Mouse (Mus musculus): ENCODE measurements at regions not wholly inside any gene's neighbourhood (a gene's known extent, or its start where the extent isn't known, plus 50 kb on each side); places are given as distances from the start of the nearest gene placed in this dataset.
"Not testable (repeated sequence)": the region's sequence is repeated elsewhere in the genome, so short reads cannot be mapped to it uniquely, and the experiment has no call there.

DNA sequence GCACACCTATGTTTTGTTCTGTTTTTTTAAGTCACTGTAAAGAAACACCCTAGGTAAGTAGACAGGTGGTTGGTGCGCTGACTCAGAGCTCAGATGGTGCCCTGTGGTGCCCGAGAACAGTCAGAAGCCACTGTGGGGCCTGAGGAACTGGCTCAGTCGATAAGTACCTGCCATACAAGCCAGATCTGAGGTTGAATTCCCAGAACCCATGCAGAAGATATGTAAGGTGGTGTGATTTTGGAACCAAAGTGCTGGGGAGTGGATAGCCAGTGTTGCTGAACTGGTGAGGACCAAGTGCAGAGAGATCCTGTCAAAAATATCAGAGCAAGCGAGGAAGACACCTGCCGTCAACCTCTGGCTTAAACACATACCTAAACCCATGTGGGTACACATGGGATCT lies 65.4 kb downstream of the Chst1 start:
- no peak for DNase-seq

DNA sequence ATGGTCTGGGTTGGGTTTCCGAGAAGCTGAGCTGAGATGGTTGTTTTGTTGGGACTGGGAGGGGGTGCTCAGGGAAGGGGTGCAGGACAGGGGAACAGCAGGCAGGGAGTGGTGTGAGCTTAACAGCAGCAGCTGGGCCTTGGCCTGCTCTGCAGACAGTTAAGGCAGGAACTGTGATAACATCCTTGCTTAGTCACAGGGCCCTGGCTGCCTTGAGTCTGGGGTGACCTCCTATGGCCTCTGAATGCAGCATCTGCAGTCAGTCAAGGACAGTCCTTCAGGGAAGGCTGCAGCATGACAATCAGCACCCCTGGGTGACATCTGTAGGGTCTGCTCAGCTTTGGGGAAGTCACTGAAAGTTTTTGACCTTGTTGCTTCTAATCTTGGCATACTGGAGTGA lies 67.7 kb downstream of the Chst1 start:
- peak; percentile 49 to 73 for DNase-seq

DNA sequence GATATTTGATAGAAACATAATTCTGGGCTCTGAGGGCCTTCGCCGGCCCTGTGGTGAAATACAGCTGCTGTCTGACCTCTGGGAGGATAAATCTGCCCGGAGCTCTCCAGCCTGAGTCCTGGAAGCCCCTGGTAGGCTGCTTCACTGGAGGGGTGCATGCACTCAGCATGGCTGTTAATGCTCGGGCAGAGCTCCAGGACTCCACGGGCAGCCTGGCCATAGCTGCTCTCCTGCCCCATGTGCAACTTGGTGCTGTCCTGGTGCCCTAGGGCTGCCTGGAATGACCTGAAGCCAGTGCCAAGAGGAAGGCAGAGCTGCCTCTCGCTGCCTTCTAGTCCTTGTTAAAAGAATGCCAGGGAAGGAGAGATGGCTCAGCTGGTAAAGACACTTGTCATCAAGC lies 68.2 kb downstream of the Chst1 start:
- DNase-seq = peak; percentile 28 to 33

DNA sequence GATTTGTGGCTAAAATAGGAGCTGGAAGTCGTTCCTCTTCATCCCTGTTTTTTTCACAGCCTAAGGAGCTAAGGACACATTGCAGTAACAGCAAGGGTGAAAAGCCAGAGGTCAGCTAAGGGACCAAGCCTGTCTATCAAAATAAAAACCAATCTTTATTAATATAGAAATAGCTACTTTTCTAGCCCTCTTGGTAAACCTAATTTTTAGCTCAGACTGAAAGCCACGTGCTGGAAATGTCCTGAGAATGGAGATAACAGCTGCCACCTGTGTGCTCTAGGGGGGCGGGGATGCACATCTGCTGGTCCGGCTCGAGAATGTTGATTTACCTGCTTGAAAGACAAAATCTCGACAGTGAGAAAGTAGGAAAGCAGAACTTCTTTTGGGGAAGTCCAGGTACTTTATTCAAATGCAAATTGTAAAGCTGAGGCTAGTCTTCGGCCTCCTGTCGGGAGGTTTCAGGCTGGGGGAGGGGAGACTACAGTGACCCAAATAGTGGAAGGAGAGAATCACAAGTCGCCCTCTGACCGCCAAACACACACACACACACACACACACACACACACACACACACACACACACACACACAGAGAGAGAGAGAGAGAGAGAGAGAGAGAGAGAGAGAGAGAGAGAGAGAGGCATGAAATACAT lies 70.0 kb downstream of the Chst1 start:
- not testable (repeated sequence) for DNase-seq

DNA sequence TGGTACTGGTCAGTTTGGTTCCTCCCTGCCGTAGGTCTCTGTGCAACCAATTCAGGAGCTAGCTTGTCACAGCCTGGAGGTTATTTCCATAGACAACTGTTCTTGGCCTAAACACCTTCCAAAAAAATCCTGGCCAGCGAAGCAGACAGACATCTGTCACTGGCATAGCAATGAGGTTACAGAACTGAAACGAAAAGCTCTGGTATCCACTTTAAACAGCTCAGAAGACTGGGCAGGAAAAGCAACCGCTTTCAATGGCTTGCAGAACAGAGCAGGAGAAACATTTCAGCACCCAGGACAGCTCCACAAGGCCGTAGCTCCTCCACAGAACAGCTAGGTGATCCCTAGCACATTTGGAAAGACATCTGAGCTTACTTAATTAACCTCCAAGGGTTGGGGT lies 72.1 kb downstream of the Chst1 start:
- DNase-seq = peak in 1 of 2 experiments; percentile 65

DNA sequence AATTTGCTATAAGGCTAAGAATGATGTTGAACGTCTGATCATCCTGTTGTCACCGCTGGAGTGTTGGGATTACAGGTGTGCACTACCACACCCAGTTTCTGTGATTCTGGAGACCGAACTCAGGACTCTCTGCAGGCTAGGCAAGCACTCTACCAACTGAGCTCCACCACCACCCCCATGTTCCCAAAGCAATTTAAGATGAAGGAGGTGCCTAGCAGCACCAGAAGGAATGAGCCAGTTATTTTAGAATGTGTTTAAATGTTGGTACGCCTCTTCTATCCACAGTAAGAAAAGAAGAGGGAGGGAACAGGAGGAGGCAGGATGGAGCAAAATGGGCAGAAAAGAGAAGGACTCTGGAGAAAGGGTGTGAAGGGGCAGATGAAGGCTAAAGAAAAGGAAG lies 72.6 kb downstream of the Chst1 start:
- DNase-seq = no peak

DNA sequence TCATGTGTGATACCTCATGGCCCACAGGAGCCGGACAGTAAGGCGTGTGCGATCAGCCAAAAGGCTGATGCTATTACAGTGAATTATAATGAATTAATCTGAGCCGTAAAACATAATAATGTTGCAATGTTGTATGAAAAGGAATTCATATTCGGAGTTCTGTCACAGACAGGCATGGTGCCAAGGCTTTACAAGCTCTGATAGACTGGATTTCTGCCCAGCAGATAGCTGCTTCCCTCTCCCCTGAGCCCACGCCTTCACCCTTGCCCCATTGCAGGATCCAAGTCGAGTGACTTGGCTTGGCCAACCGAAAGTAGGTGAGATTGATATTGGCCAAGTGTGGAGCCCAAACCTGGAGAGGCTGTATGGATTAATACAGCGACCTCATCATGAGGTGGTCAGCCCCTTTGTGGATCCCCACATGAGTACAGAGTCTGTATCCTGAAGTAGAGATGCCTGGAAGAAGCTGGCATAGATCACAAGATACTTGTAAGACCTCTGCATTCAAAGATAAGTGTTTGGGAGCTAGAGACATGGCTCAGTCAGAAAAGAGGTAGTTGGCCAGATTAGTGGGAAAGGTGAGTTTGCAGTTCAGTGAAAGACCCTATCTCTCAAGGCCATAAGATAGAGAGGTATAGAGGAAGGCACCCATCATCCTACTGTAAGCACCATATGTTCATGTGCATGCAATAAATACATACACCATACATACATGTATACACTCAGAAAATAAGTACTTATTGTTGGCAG lies 73.7 kb downstream of the Chst1 start:
- no peak for DNase-seq

DNA sequence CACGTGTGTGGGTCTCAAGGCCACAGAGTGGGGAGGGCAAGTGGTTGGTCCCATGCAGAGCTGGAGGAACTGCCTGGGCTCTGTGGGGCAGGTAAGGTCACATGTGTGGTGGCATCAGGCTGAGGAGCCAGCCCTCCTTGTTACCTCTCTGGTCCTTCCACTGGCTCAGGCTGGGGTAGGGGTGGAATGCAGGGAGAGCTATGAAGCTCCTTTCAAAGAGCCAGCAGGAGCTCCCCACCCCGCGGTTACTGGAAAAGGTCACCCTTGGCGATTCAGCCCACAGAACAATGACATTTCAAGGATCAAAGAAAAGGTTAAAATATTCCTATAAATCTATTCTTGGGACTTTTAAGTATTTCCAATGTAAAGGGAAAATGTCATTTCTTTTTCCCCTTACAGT lies 74.4 kb downstream of the Chst1 start:
- no peak for DNase-seq

DNA sequence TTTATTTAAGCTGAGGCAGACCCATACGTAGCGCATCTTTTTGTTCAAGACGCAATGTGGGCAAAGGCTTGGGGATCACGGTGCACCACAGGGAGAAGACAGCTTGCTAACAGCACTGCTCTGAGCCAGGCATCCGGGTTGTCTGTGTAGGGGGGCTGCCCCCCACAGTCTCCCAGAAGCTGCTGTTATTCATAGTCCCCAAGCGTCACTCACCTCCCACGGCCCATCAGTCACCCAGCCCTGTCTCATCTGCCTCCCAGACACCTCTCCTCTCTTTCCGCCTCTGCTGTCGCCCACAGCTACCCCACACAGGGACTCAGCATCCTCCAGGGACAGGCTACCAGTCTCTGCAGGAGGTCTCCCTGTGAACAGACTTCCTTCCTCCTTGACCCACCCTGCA lies 75.7 kb downstream of the Chst1 start:
- DNase-seq = no peak

DNA sequence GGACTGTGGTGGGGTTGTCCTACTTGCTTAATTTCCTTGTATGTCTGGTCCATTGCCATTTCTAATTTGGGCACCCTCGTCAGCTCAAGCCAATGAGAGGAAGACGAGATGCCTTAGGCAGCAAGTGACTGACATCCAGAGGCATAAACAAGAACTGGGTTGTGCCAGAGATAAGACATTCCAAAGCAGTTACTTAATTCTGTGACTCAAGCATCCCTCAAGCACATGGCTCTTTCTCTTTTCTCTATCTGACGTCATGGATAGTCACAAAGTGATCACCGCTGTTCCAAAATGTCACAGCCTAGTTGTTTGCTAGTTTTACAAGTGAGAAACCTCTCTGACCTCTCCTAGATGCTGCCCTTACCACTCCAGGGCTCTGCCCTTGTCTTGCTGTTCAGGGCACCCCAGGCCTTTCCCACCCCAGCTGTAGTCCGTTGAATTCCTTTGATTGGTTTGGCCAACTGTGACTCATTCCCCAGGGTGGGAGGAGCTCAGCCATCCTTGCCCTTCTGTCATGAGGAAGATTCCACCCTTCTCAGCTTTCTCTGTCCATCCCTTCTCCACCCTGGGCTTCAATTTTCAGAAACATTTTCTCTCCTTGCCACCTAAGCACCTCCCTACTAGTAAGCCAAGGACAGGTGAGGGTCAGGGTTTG lies 78.9 kb downstream of the Chst1 start:
- no peak for DNase-seq

DNA sequence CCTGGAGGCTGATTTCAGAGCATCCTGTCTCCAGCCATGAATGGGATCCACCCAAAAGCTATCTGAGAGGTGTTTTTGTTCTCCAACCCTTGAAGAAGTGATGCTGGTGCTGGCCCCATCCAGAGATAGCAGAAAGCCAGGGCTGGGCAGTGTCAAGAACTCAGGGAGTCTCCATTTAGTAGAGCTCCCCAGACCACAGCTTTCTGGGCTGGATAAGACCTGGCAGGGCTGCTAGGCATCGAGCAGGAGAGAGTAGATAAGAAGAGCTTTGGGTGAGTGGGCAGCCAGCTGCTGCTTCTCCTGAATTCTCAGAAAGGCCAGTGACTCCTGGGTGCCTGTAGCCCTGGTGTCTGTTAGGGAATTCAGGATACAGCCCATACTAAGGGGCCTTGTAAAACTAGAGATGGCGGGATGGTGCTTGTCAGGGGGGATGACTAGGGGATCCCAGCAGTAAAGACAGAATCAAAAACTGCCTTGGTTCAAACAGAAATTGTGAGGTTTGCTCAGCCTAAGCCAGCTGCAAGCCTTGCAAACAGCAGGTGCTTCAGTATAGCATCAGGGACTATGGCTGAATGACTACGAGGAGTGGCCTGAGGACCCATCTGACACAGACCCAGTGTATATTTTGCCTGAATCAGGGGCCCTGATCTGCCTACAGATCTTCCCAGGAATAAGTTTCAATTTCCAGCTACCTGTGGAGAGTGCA lies 79.6 kb downstream of the Chst1 start:
- no peak for DNase-seq

DNA sequence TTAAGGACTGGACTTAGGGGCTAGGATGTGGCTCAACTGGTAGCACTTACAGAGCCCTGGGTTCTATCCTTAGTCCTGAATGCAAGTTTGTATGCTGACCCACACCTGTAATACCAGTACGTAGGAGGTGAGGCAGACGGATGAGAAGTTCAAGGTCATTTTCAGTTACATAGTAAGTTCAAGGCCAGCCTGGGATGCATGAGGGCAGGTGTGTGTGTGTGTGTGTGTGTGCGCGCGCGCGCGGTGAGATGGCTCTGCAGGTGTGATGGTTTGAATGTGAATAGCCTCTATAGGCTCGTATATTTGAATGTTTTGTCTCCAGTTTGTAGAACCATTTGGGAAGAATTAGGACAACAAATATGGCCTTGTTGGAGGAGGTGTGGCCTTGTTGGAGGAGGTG lies 82.7 kb downstream of the Chst1 start:
- no peak for DNase-seq

DNA sequence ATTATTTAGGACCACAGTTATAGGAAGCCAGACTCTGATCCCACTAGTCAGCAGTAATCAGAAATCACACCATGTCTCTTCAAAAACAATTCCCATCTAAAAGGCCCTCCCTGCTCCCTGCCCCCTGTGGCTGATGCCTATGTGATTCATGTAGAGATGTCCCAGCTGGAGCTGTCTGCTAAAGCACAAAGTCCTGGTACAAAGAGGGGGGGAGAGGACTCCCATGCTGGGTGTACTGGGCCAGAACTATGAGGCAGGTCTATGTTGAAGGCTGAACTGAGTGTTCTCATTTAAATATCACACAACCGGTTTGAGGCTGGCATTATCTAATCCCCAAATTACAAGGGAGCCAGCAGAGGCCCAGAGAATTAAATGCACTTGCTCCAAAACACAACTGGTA lies 88.2 kb downstream of the Chst1 start:
- no peak for DNase-seq

DNA sequence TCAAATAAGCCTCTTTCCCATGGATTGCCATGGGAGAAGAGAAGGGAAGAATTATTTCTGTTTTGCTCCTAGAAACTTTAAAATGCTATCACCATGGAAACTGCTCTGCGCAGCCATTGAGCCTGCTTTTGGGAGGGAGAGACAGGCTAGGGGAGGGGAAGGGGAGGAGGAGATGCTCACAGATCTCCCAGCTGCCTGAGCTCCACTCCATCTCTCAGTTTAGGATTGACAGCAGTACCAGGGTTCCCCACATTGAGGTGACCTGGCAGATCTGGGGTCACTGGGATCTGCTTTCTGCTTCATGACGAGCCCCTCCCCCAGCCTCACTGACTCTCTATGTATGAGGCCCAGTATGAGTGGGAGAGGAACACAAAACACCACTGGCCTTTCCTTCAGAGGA lies 89.7 kb downstream of the Chst1 start:
- no peak for DNase-seq

DNA sequence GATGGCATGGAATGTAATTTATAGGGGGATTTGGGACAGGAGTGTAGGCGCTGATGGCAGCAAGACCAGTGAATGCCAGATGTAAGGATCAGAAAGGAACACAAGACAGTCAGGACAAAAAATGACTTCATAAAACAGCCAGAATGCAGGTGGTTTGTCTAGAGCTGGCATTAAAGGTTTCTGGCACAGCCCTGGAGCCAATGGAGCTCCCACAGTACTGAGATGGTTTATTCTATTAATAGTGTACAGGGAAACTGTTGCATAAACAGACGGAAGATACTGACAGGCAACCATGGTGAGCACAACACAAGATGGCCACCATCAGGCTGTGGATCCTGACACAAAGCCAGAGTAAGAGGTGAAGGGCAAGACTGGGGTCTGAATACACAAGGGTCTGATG lies 90.8 kb downstream of the Chst1 start:
- DNase-seq = no peak

DNA sequence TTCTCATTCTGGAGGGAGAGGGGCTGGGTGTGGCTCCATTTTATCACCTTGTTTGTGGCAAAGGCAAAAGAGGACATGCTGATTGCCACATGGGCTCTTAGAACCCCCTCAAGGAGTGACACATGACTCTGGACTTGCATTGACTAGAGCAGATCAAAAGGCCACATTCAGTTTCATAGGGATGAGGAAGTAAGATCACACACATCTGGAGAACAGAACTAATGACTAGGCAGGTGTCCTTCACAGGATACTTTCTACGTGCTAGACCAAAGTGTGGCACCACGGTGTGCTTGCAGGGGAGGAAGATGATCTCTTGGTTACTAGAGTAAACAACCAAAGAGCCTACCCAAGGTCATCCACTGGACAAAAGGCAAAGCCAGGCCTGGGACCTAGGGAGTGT lies 91.9 kb downstream of the Chst1 start:
- DNase-seq = no peak

DNA sequence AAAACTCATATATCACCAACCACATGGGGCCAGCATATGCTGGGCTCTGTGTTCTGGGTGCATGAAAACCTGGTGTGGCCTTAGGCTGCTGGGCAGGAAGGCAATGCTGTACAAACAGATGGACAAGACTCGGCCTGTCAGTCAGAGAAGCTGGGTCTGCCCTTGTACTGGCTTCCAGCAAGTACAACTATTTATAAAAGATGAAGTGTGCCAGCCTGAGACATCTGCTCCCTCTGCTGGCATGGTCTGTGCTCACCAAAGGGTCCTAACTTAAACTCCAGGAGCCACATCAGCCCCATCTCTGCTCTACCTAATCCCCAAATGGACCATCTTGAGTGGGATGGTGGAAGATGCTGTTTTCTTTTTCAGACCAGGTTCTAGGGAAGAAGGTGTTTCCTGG lies 93.1 kb downstream of the Chst1 start:
- peak; percentile 20 to 23 for DNase-seq

DNA sequence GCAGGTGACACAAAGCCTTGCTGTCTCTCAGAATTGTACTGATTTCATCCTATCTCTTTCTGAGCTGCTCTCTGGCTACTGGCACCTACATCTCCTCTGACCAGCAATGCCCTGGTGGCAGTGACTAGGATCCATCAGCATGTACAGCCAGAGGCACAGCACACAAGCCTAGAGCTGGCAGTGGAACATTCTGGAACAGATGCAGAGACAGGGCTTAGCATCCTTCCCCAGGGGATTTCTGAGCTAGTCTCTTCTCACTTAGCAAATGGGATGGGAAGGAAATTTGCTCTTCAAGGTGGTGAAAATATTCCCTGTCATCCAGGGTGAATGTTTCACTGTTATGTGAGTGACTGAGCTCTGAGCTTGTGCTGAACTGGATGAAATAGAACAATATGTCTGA lies 93.5 kb downstream of the Chst1 start:
- no peak for DNase-seq

DNA sequence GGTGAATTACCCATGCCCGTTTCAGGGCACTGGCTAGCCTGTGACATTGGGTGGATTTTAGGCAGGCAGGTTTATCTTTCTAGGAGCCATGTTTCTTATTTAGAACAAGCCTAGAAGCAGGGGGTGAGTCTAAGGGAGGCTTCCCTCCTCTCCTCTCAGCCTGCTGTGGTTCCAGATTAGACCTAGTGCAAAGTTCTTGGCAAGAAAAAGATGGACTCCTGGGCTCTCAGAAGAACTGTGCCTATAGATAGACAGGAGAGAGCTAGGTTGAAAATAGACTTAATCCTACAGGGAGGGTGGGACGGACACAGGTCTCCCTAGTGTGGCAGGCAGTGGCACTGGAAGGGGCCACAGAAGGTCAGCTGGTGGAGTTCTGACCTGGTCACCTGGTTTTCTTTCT lies 95.3 kb downstream of the Chst1 start:
- DNase-seq = peak in 1 of 2 experiments; percentile 2

DNA sequence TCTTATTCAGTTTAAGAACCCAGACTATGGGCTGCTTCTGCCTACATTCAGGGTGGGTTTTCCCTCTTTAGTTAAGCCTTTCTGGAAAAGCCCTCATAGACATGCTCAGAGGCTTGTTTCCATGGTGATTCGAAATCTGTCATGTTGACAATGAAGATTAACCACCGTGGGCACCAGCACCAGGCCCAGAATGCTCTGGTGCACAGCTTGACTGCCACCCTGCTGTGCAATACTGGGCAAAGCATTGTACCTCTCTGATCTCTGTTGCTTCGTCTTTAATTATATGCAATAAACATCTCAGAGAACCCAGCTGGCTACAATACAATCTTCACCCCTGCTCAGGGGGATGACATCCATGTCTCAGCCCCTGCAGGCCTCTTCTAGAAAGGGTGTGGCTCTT lies 96.4 kb downstream of the Chst1 start:
- no peak for DNase-seq

DNA sequence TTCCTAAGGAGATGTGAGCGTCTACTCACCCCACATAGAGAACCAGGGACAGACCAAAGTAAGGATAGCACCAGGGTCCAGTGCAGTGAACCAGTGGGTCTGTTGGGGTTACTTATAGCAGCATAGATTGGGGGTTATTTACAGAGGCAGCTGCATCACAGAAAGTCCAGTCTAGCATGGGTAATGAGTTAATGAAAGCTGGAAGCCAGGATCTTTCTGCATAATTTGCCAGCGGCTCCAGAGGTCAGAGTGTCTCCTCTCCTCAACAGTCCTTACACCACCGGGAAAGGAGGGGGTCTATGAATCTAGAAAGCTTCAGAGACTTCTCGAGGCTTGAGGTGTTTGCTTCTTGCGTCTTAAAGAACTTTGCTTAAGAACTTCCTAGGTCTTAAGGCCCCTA lies 98.2 kb downstream of the Chst1 start:
- no peak for DNase-seq

DNA sequence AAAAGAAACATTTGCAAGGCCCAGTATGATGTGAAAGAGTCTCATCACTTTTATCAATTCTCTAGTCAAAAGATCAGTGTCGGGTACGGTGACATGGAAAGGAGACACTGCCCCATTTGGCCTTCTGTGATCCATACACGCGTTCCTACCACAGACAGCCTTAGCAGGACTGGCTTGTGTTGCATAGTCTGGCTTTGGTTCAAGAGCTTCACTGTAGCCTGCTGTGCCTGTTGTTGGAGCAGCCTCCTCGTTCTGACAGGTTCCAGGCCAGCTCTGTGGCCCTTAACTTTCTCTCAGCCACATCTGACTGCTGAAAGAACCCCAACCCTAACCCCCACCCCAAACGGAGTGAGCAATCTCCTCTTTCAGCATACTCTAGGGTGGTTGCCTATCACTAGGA lies 99.9 kb downstream of the Chst1 start:
- peak; percentile 23 to 28 for DNase-seq

DNA sequence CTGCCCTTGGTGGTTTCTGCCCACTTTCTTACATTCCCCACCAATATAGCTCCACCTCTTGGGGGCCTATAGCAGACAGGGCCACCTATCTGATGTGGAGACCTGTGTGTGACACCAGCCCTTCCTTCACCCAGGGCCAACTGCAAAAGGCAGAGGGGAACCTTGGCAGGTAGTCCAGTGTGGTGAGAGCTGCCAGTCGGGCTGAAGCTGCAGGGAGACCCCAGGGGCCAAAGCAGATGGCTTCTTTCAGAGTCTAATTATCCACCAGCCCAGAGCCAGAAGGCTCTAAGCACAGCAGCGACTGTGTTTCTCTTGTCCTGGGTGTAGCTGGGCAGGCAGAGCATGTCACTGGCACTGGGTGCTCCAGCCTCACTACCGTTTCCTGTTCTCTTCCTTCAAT lies 104.5 kb downstream of the Chst1 start:
- no peak for DNase-seq

Data from heart, adult 18-20 months (tissue).